Mouse (Mus musculus) forebrain, embryonic 14.5 days (tissue): ENCODE results near the gene Rhox4g. TPM values are rescaled to one million over a fixed set of nuclear protein-coding genes. Genes with fewer than 3 reads are reported as not detected.
"Not testable (repeated sequence)": the region's sequence is repeated elsewhere in the genome, so short reads cannot be mapped to it uniquely, and the experiment has no call there.

Experiments used
- ATAC-seq: fragments of 200-750 bp; cut with Nextera tagmentation; 2 replicates; pipeline ENCODE4 v1.8.0; 2017; ENCODE audit warnings: mild to moderate bottlenecking, moderate library complexity
- DNase-seq: peaks from one replicate; pipeline ENCODE4 v3.0.0-alpha.2; 2015; ENCODE audit warnings: low spot score
- H3K27ac ChIP-seq: fragments of 300-500 bp; sonication (generic); 2 replicates; pipeline ENCODE4 v1.5.1; 2014; ENCODE audit warnings: low read depth, mild to moderate bottlenecking, control low read depth, low read length, moderate library complexity
- H3K27me3 ChIP-seq: fragments of 300-500 bp; sonication (generic); replicated peaks from 2 replicates; pipeline ENCODE4 v1.6.1; 2014; ENCODE audit warnings: low read length, control low read depth, mixed read lengths; ENCODE audit not compliant: control insufficient read depth, insufficient read depth
- H3K36me3 ChIP-seq: fragments of 300-500 bp; sonication (generic); 2 replicates; pipeline ENCODE4 v1.6.1; 2014; ENCODE audit warnings: low read length, control low read depth; ENCODE audit not compliant: control insufficient read depth, insufficient read depth
- H3K4me1 ChIP-seq: fragments of 300-500 bp; sonication (generic); 2 replicates; pipeline ENCODE4 v1.6.1; 2014; ENCODE audit warnings: antibody characterized with exemption, low read length, control low read depth; ENCODE audit not compliant: control insufficient read depth, insufficient read depth
- H3K4me2 ChIP-seq: fragments of 300-500 bp; sonication (generic); 2 replicates; pipeline ENCODE4 v1.6.1; 2014; ENCODE audit warnings: mild to moderate bottlenecking, control low read depth, low read length
- H3K4me3 ChIP-seq: fragments of 300-500 bp; sonication (generic); 2 replicates; pipeline ENCODE4 v1.5.1; 2014; ENCODE audit warnings: low read depth, low read length, control low read depth
- H3K9ac ChIP-seq: fragments of 300-500 bp; sonication (generic); 2 replicates; pipeline ENCODE4 v1.6.1; 2014; ENCODE audit warnings: mild to moderate bottlenecking, low read length, control low read depth, moderate library complexity
- H3K9me3 ChIP-seq: fragments of 300-500 bp; sonication (generic); replicated peaks from 2 replicates; pipeline ENCODE4 v1.6.1; 2016; ENCODE audit warnings: low read length, control low read depth, mixed read lengths; ENCODE audit not compliant: control insufficient read depth
- WGBS: fragments of 180-500 bp; shearing (Covaris S2); extraction: QIAGEN DNeasy Blood & Tissue Kit; methylation state at CpG from one replicate; pipeline ENCODE4 v1.1.7; 2014; 5-methylcytosine and 5-hydroxymethylcytosine counted together
- polyA plus RNA-seq: library from polyadenylated mRNA; unstranded; fragments of >200 nt; fragmentation: Nextera tagmentation; extraction: Ambion mirVana; gene quantifications from 2 replicates; pipeline ENCODE4 v1.2.1, GENCODE M21; 2014

The Rhox4g gene
- polyA plus RNA-seq = not detected in 2 replicates

DNA sequence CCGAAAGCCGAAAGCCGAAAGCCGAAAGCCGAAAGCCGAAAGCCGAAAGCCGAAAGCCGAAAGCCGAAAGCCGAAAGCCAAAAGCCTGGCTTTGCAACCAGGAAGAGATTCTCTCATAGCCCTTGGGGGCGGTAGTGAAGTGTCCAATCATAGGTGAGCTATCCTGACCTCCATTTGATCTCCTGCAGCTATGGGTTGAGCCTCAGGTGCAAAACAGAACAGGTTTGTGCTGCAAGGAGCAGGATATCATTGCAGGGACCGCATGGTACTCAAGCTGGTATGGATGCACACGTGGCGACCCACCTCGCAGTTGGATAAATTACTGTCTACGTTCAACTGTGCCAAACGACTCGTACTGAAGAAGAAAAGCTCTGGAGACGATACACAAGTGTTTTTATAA, at the start of gene Rhox4g:
Gene Rhox4g, minus strand, starts transcription at position 101 of the 400 bp plus-strand sequence.
- WGBS = 94% methylated on average over 12 of the region's 20 CpGs
- not testable (repeated sequence) for H3K4me2 ChIP-seq, H3K4me1 ChIP-seq, ATAC-seq, H3K36me3 ChIP-seq, DNase-seq, H3K27me3 ChIP-seq, H3K9ac ChIP-seq, H3K27ac ChIP-seq, H3K9me3 ChIP-seq, H3K4me3 ChIP-seq

DNA sequence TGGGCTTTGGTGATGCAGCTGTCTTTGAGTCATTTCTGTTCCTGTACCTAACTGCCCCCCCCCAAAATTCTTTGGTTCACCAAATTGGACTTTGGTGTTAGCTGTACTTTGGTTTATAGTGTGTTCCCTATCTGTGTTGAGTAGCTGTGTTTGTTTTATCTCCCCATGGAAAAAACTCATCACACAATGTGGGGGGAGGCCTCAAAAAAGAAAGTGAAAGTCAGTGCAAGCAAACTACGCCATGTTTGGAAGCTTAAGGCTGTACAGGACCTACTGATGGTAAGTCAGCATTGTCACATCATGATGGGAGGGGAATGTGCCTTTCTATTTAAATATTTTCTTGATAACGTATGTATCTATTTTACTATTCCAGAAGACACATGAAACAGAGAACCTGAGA, 41.1 kb upstream of the Rhox4g start:
- H3K27me3 ChIP-seq = no peaks in the 10 kb centered on the region
- H3K4me3 ChIP-seq = no peak overlapping the region
- ATAC-seq = no peak
- H3K4me2 ChIP-seq = no peak overlapping the region
- H3K27ac ChIP-seq = no peak overlapping the region
- no peaks in the 10 kb centered on the region for H3K36me3 ChIP-seq
- 70% methylated on average over 2 of the region's 2 CpGs for WGBS
- no peaks in the 10 kb centered on the region for H3K9me3 ChIP-seq
- no peak overlapping the region for H3K9ac ChIP-seq
- DNase-seq = no peak
- no peaks in the 10 kb centered on the region for H3K4me1 ChIP-seq

DNA sequence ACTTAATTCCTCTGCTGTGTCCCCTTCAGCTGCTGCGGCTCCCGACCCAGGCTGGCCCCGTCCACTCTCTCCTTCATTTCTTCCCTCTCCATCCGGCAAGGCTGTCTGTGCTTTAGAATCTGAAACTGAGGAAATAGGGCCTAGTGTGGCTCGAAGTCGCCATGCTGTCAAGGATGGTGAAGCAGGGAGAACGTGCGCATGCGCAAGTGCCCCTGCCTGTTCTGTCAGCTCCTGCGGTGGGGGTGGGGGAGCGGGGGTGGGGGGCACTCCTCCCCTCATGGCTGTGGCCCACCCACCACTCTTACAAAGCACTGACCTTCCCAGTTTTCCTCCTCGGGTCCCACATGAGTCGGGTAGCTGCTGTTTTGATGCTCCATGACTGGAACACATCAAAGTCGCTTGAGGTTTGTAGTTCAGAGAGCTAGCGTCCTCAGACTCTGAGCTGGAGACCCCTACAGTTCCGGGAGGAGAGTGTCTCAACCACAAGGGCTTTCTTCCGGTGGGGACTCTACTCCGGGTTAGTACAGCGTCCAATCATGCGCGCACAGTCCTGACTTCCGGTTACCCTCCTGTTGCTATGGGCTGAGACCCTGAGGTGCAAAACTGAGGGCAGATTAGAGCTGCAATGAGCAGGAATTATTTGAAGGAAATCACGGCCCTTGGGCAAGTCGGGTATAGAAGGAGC, 32.0 kb upstream of the Rhox4g start:
- Histone ChIP-seq H3K9ac (no peak overlapping the region), H3K36me3 (no peaks in the 10 kb centered on the region), H3K4me3 (no peak overlapping the region), H3K4me1 (no peaks in the 10 kb centered on the region), H3K27me3 (no peaks in the 10 kb centered on the region), H3K27ac (no peak overlapping the region), H3K9me3 (no peaks in the 10 kb centered on the region), H3K4me2 (no peak overlapping the region)
- ATAC-seq (no peak), DNase-seq (no peak)
- 85% methylated on average over 24 of the region's 24 CpGs for WGBS

DNA sequence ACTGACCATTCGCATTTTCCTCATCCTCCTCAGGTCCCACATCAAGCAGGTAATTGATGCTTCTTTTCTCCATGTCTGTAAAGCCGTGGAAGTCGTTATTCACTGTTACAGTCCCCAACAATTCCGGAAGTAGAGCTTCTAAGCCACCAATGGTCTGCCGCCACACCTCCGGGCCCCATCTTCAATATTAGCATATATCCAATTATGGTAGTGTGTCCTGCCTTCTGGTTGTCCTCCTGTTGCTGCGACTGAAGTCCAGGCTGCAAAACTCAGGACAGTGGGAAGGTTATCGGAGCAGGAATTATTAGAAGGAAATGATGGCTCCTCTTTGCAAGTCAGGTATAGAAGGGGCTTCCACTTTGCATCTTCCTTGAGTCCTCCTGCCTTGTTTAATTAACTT, 22.1 kb upstream of the Rhox4g start, which contains the start of gene Rhox2h:
Gene Rhox2h, minus strand, starts transcription at position 101 of the 400 bp plus-strand sequence.
- not testable (repeated sequence) for H3K4me2 ChIP-seq, H3K27ac ChIP-seq, H3K4me3 ChIP-seq, H3K36me3 ChIP-seq, DNase-seq, H3K9ac ChIP-seq, H3K4me1 ChIP-seq, H3K9me3 ChIP-seq, H3K27me3 ChIP-seq, ATAC-seq
- WGBS = 87% methylated on average over 8 of the region's 8 CpGs

DNA sequence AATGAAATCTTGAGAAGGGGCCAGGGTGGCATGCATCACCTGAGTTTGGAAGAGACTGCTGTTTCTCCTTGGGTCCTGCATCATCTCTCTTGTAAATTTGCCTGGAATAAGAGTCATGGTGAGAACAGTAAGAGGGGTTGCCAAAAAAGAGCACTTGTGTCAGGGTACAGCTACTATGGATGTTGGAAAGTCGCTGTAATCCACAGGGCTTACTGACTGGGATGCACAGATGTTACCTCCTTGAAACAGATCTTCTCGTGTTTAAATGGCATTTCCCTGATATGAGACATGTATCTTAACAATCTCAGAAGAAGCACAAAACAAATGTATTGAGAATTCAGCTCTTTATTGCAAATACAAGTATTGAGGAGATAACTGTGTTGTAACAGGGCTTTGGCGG, 17.5 kb upstream of the Rhox4g start, which contains the start of gene Rhox3h:
Gene Rhox3h, minus strand, starts transcription at position 101 of the 400 bp plus-strand sequence.
- not testable (repeated sequence) for H3K36me3 ChIP-seq, H3K9me3 ChIP-seq, ATAC-seq, H3K27ac ChIP-seq, H3K4me2 ChIP-seq, H3K9ac ChIP-seq, H3K27me3 ChIP-seq, H3K4me3 ChIP-seq, H3K4me1 ChIP-seq, DNase-seq
- 91% methylated on average over 1 of the region's 3 CpGs for WGBS

DNA sequence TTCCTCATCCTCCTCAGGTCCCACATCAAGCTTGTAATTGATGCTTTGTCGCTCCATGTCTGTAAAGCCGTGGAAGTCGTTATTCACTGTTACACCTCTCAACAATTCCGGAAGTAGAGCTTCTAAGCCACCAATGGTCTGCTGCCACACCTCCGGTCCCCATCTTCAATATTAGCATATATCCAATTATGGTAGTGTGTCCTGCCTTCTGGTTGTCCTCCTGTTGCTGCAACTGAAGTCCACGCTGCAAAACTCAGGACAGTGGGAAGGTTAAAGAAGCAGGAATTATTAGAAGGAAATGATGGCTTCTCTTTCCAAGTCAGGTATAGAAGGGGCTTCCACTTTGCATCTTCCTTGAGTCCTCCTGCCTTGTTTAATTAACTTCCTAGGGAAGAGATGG, 7.8 kb downstream of the Rhox4g start, which contains the start of gene Rhox2g:
Gene Rhox2g, minus strand, starts transcription at position 101 of the 400 bp plus-strand sequence.
- H3K36me3 ChIP-seq, H3K4me1 ChIP-seq, H3K9ac ChIP-seq, ATAC-seq, DNase-seq, H3K4me2 ChIP-seq, H3K9me3 ChIP-seq, H3K27me3 ChIP-seq, H3K4me3 ChIP-seq, H3K27ac ChIP-seq: not testable (repeated sequence)
- WGBS = 89% methylated on average over 6 of the region's 6 CpGs

DNA sequence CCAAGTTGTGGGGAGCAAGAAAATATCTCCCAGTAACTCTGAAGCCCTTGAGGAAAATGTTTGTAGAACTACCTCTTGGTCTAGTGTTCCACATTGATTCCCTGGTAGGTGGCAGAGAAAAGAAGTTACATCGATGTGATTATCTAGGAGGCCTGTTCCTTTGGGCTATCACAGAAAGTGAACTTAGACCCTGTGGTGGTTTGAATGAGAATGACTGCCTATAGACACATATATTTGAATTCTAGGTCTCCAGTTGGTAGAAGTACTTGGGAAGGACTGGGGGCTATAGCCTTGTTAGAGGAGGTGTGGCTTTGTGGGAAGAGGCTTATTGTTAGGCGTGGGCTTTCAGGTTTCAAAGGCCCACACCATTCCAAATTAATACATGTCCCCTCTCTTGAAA, 22.6 kb downstream of the Rhox4g start, which contains the start of gene Rhox3g:
Gene Rhox3g, minus strand, starts transcription at position 101 of the 400 bp plus-strand sequence.
- not testable (repeated sequence) for H3K27ac ChIP-seq, H3K4me3 ChIP-seq, ATAC-seq, H3K4me1 ChIP-seq, H3K4me2 ChIP-seq, H3K27me3 ChIP-seq, DNase-seq, H3K9me3 ChIP-seq, H3K36me3 ChIP-seq, H3K9ac ChIP-seq
- 94% methylated on average over 2 of the region's 2 CpGs for WGBS

DNA sequence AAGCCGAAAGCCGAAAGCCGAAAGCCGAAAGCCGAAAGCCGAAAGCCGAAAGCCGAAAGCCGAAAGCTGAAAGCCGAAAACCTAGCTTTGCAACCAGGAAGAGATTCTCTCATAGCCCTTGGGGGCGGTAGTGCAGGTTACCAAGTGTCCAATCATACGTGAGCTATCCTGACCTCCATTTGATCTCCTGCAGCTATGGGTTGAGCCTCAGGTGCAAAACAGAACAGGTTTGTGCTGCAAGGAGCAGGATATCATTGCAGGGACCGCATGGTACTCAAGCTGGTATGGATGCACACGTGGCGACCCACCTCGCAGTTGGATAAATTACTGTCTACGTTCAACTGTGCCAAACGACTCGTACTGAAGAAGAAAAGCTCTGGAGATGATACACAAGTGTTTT, 43.5 kb downstream of the Rhox4g start, which contains the start of gene Rhox4f:
Gene Rhox4f, minus strand, starts transcription at position 101 of the 400 bp plus-strand sequence.
- H3K4me2 ChIP-seq, H3K27me3 ChIP-seq, ATAC-seq, H3K36me3 ChIP-seq, H3K4me1 ChIP-seq, H3K9ac ChIP-seq, H3K4me3 ChIP-seq, DNase-seq, H3K27ac ChIP-seq, H3K9me3 ChIP-seq: not testable (repeated sequence)
- 96% methylated on average over 15 of the region's 19 CpGs for WGBS
